Mouse (Mus musculus): ENCODE results near the gene Hoxa7.

The Hoxa7 gene

DNA sequence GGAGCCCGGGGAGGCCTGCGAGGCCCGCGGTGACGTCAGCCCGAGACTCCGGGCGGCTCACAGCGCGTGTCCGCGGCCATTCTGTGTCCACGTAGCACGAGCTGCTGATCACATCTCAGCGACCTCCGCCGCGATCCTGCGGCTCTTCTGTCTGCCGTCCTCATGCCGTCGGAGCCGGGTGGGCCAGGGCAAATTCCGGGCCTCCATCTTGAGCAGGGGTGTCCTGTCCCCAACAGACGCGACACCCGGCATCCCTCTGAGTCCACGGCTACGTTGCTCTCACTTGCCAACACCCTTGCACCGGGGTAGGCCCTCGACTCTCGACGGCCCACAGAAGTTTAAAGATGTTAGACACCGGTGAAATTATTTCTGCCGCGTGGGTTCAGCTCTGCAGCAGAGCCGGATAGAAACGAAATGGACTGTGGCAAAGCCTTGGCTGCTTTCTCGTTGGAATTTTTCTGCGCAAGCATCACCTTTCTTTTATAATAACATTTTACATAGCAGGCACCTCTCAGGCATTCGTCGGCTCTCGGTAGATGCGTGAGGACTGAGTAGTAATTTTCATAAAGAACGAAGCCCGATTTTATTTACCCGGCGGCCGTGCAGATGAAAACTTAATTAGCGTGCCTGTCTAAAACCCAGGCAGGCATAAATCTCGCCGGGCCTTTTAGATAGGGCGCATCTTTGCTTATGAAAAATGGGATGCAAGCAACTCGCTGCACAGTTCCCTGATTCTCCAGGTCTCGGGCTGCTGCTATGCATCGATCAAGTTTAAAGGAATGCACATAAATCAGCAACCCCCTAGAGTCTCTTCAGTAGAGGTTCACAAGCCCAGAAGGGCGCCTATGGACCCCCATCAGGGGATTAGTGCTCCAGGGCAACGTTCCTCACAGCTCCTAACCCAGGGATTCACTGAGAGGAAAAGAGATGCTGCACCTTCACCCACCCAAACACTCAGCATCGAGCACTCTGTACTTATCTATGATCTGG lies 32.2 kb upstream of the Hoxa7 start:
- DNase-seq (ENCODE audit: low spot score): peak; percentile 67

DNA sequence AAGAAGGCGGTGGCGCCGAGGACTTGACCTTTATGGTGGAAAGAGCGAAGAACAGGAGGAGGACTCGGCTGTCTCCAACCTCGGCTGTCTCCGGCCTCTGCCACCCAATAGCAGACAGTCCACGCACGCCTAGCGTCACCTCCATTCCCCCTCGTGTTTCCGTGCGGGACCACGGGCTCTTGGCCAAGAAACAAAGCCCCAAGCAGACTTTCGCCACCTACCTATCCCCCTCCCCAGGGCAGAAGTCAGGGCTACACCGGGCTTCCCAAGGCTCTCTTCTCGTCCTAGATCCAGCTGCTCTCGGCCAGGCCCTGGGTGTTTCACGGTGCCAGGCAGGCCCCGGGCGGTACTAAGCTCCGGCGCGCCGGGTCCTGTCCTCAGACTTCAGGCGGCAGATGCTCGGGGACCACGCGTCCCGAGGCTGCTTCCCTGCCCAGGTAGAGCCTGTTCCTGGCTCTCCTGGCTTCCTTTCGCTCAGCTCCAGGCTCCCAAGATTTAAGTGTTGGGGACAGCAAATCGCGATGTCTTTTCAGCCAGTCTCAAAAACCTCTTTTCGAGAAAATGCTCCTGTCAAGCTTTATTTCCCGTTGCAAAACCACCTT lies 31.2 kb upstream of the Hoxa7 start:
- peak; percentile 54 for DNase-seq (ENCODE audit: low spot score)

DNA sequence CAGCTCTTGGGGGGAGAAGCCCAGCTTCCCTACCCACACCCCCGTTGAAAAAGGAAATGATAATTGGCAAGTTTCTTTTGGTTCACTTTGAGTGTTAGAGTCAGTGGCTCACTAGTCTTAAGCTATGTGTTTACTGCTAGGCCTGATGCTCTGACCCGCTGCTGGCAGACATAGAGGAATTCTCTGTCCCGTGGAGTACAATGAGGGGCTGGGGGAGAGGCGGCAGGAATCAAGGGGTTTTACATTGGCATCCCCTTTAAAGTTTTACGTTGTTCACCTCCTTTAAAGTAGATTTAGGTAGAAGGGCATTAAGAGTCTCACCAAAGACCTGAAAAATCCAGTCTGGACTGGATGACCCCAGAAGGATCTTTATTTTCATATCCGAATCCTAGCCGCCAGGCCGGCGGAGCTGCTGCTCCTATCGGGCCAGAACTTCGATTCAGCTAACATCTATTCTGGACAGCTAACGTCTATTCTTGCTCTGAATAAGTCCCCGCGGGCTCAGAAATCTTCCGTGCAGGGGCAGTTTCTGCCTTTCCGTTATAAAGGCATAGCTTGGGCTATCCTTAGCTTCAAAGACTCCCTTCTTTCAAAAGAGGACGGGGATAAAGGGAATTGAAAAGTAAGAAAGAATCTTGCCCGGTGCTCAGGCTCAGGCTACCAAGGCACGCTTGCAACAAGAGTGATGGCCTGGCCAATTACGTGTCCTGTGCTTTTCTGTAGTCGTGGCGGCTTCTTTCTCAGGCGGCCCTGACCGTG lies 30.5 kb upstream of the Hoxa7 start:
- DNase-seq (ENCODE audit: low spot score): no peak

- DNase-seq (ENCODE audit: low spot score): peak; percentile 9
Measured at GRCm38 (mm10) chr6:52251177-52251879, 29.7 kb upstream of the Hoxa7 start.

- peak; percentile 4 for DNase-seq (ENCODE audit: low spot score)
Measured at GRCm38 (mm10) chr6:52249826-52250225, 28.2 kb upstream of the Hoxa7 start.

DNA sequence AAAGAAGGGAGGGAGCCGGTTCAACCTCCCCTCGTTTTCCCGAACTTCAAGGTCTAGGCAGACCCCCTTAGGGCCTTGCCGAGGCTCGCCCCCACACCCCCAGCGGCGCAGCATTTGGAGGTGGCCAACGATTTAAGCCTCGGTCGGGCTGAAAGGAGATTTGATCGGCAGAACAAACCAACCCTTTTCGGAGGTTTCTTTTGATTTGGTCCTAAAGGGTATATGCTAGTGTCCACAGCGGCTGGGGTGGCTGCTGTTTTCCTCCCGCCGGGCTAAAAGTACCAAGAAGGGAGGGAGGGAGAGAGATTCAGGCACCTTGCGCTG lies 27.7 kb upstream of the Hoxa7 start:
- DNase-seq (ENCODE audit: low spot score): peak; percentile 35

GRCm38 (mm10) chr6:52248638-52249414 lies 27.2 kb upstream of the Hoxa7 start:
- DNase-seq (ENCODE audit: low spot score): peak; percentile 40

GRCm38 (mm10) chr6:52247766-52248637 lies 26.3 kb upstream of the Hoxa7 start:
- peak; percentile 3 for DNase-seq (ENCODE audit: low spot score)

GRCm38 (mm10) chr6:52246916-52247315 lies 25.3 kb upstream of the Hoxa7 start:
- peak; percentile 19 for DNase-seq (ENCODE audit: low spot score)

DNA sequence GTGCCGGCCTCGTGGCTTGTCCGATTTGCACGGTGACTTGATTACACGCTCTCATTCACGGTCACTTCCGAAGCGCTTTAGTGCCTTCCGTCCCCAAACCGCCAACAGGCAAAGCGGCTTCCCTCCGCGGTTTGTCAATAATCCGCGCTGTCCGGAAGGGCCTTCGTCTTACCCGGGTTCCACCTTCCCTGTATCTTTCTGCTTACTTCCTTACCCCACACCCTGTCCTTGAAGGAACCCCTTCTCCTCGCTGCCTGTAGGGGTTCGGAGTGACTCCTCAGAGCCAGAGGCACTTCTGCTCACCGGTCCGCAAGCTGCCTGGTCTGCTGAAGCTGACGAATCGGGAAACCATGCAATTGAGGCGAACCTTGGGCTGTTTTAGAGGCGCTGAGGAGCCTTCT lies 24.7 kb upstream of the Hoxa7 start:
- DNase-seq (ENCODE audit: low spot score): peak; percentile 46

DNA sequence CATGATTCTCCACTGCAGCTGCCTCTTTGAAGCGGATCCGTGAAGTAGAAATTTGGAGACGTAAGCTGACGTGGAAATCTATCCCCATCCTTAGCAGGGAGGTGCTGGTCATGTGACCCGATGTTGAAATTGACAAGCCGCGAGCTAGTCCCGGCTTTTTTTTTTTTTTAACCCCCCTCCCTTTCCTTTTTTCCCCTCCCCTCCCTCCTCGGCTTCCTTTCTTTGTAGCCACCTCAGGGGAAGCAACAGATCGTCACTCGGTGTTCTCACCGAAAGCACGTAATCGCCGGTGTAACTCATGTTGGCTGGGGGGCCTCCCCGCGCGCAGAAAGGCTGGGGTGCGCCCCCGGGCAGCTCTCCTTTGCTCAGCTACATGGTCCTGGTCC lies 24.1 kb upstream of the Hoxa7 start, which contains the start of gene Hoxa11:
Gene Hoxa11, minus strand, starts transcription at position 54 of the 386 bp plus-strand sequence.
- peak; percentile 64 for DNase-seq (ENCODE audit: low spot score)

DNA sequence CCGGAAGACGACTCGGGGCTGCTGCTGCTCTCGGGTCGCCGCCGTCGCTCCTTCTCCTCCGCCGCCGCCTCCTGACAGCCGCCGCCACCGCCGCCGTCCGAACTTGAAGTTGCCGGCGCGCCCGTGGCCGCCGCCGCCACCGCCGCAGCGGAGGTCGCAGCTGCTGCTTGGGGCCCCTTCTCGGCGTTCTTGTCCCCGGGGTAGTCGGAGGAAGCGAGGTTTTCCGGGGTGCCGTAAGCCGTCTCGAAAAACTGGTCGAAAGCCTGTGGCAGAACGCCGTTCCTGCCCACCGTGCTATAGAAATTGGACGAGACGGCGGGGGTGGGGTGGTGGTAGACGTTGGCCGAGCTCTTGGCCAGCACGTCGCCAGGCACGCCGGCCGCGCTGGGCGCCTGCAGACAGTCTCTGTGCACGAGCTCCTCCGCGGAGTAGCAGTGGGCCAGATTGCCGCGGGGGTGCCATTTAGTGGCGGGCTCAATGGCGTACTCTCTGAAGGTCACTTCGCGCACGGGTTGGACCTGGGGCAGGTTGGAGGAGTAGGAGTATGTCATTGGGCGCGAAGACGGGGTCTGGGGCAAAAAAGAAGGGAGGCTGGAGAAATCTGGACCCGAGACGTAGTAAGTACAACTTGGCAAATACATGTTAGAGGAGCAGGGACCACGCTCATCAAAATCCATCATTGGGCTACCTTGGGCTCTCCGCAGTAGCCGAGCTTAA lies 23.5 kb upstream of the Hoxa7 start:
- peak; percentile 65 for DNase-seq (ENCODE audit: low spot score)

- DNase-seq (ENCODE audit: low spot score): peak; percentile 18
Measured at GRCm38 (mm10) chr6:52244471-52245039, 22.9 kb upstream of the Hoxa7 start.

DNA sequence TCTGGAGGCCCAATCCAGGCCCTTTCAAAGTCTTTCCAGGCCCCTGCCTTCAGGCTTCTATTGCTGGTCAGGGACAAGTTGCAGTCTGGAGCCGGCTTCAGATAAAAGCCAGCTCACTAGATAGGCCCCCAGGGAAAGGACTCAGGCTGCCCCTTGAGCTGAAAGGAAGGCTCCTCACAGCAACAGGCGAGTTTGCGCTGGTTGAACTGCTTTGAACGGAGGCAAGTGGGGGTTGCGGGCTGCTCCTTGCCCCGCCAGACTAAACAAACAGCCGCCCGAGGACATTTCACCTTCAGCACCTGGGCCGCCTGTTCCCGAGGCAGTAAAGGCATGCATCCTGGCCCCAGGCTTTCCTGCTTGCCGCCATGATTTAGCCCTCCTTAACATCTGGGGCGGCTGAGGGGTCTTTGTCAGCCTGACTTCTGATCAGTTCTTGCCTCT lies 22.0 kb upstream of the Hoxa7 start:
- peak; percentile 43 for DNase-seq (ENCODE audit: low spot score)

GRCm38 (mm10) chr6:52242801-52243332 lies 21.2 kb upstream of the Hoxa7 start:
- DNase-seq (ENCODE audit: low spot score): peak; percentile 24

DNA sequence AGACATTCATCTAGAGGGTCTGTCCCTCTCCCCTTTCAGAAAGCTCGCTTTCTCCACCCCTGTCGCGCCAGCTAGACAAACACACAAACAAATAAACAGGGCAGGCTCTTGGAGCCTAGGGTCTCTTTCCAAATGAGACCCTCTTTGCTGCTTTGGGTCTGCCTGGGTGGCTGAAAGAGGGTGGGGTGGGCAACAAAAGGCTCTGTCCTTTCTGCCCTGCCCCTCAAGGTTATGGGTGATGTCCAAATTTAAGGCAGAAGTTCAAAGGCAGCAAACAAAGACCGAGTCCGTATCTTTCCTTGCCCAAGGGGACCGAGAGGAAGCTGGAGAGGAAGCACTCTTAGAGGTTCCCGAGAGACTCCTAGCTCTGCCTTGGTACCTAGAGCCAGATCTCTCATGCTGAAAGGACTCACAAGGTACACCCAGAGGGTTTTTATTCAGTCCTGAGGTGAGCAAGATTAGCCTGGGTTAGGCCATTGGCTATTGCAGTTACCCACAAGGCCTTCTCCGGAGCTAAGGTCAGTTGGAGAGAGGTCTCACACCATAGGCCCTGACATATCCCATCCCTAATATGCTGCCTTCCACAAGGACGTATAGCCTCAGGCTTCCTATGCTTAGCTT lies 19.5 kb upstream of the Hoxa7 start:
- DNase-seq (ENCODE audit: low spot score): no peak

DNA sequence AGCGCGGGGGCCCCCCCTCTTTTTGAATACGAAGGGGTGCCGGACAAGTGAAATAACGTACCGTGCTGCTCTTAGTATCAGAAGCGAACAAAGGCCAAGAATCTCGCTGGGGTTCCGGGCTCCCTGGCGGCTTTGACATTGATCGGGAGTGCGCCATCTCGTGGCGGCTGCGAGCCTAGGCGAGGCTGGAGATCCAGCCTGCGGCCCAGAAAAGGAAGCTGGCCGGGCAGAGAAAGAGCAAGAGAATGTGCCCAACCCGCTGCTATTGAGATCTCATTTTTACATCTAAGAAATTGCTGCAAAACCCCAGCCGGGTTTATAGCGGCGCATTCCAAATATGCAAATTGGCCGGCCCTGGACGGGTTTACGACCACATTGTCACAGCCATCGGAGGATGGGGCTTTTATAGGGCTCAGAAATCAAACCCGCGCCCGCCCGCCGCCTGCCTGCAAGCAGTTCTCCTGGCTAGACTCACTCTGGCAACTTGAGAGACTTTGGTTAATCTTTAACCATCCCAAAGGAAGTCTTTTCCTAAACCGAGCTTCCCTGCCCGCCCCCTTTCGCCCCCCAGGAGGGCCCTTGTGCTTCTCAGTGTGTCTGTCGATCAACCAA lies 18.8 kb upstream of the Hoxa7 start, which contains the start of gene Hoxa10:
Gene Hoxa10, minus strand, starts transcription at position 466 of the 612 bp plus-strand sequence.
- DNase-seq (ENCODE audit: low spot score): peak; percentile 89

Measured in urinary bladder, postnatal 25 days (tissue).